Mouse (Mus musculus): Measurements from ENCODE around the gene Dnmbp. TPM values are rescaled to one million over a fixed set of nuclear protein-coding genes. Genes with fewer than 3 reads are reported as not detected.

The Dnmbp gene
- polyA plus RNA-seq, 1 experiment from 2014 or later = 28.0 TPM

GRCm38 (mm10) chr19:43972129-43972528 is 32.1 kb upstream of the Dnmbp start:
- Histone ChIP-seq H3K27me3 (ENCODE audit: control insufficient read depth, insufficient read depth, low read length) (no peaks in the 10 kb centered on the region), H3K9ac (replicated peaks; ENCODE audit: low read depth, low read length) (no peak overlapping the region), H3K4me2 (replicated peaks; ENCODE audit: low read depth, low read length) (no peak overlapping the region), H3K9me3 (ENCODE audit: control insufficient read depth, low read depth, low read length) (no peaks in the 10 kb centered on the region), H3K36me3 (ENCODE audit: control insufficient read depth, insufficient read depth, low read length) (no peaks in the 10 kb centered on the region), H3K27ac (ENCODE audit: low read length) (no peak overlapping the region), H3K4me3 (ENCODE audit: low read depth, low read length) (no peak overlapping the region), H3K4me1 (ENCODE audit: control insufficient read depth, insufficient read depth, low read length) (0 out of 2 replicates have a peak, but pooled peaks cover 2% of the 10 kb centered on the region)
- ATAC-seq (ENCODE audit: insufficient number of reproducible peaks, insufficient read depth, low FRiP score, low read depth) = no peak
- WGBS = 94% methylated on average over 8 of the region's 8 CpGs

- H3K4me2 ChIP-seq (replicated peaks; ENCODE audit: low read depth, low read length) = no peak overlapping the region
- H3K9ac ChIP-seq (replicated peaks; ENCODE audit: low read depth, low read length) = no peak overlapping the region
- H3K9me3 ChIP-seq (ENCODE audit: control insufficient read depth, low read depth, low read length) = no peaks in the 10 kb centered on the region
- no peaks in the 10 kb centered on the region for H3K4me1 ChIP-seq (ENCODE audit: control insufficient read depth, insufficient read depth, low read length)
- H3K4me3 ChIP-seq (ENCODE audit: low read depth, low read length) = no peak overlapping the region
- no peak for ATAC-seq (ENCODE audit: insufficient number of reproducible peaks, insufficient read depth, low FRiP score, low read depth)
- WGBS = 56% methylated on average over 8 of the region's 11 CpGs
- H3K36me3 ChIP-seq (ENCODE audit: control insufficient read depth, insufficient read depth, low read length) = no peaks in the 10 kb centered on the region
- no peaks in the 10 kb centered on the region for H3K27me3 ChIP-seq (ENCODE audit: control insufficient read depth, insufficient read depth, low read length)
- no peak overlapping the region for H3K27ac ChIP-seq (ENCODE audit: low read length)
Measured at GRCm38 (mm10) chr19:43968436-43969026, 28.5 kb upstream of the Dnmbp start.

GRCm38 (mm10) chr19:43966481-43966880 is 26.5 kb upstream of the Dnmbp start:
- Histone ChIP-seq H3K27me3 (ENCODE audit: control insufficient read depth, insufficient read depth, low read length) (no peaks in the 10 kb centered on the region), H3K36me3 (ENCODE audit: control insufficient read depth, insufficient read depth, low read length) (no peaks in the 10 kb centered on the region), H3K4me3 (ENCODE audit: low read depth, low read length) (no peak overlapping the region), H3K4me1 (ENCODE audit: control insufficient read depth, insufficient read depth, low read length) (no peaks in the 10 kb centered on the region), H3K4me2 (replicated peaks; ENCODE audit: low read depth, low read length) (no peak overlapping the region), H3K9ac (replicated peaks; ENCODE audit: low read depth, low read length) (no peak overlapping the region), H3K27ac (ENCODE audit: low read length) (no peak overlapping the region), H3K9me3 (ENCODE audit: control insufficient read depth, low read depth, low read length) (no peaks in the 10 kb centered on the region)
- 75% methylated on average over 2 of the region's 2 CpGs for WGBS
- ATAC-seq (ENCODE audit: insufficient number of reproducible peaks, insufficient read depth, low FRiP score, low read depth) = no peak

GRCm38 (mm10) chr19:43965496-43966085 is 25.6 kb upstream of the Dnmbp start:
- no peak overlapping the region for H3K9ac ChIP-seq (replicated peaks; ENCODE audit: low read depth, low read length)
- no peaks in the 10 kb centered on the region for H3K36me3 ChIP-seq (ENCODE audit: control insufficient read depth, insufficient read depth, low read length)
- H3K27ac ChIP-seq (ENCODE audit: low read length) = no peak overlapping the region
- no peaks in the 10 kb centered on the region; the same call in 1 of the 2 replicates for H3K9me3 ChIP-seq (ENCODE audit: control insufficient read depth, low read depth, low read length)
- ATAC-seq (ENCODE audit: insufficient number of reproducible peaks, insufficient read depth, low FRiP score, low read depth) = no peak
- H3K4me2 ChIP-seq (replicated peaks; ENCODE audit: low read depth, low read length) = no peak overlapping the region
- WGBS = 77% methylated on average over 11 of the region's 11 CpGs
- H3K4me3 ChIP-seq (ENCODE audit: low read depth, low read length) = no peak overlapping the region
- H3K4me1 ChIP-seq (ENCODE audit: control insufficient read depth, insufficient read depth, low read length) = no peaks in the 10 kb centered on the region
- no peaks in the 10 kb centered on the region for H3K27me3 ChIP-seq (ENCODE audit: control insufficient read depth, insufficient read depth, low read length)

- ATAC-seq (ENCODE audit: insufficient number of reproducible peaks, insufficient read depth, low FRiP score, low read depth) = no peak
- Histone ChIP-seq H3K9me3 (ENCODE audit: control insufficient read depth, low read depth, low read length) (no peaks in the 10 kb centered on the region; the same call in 1 of the 2 replicates), H3K4me1 (ENCODE audit: control insufficient read depth, insufficient read depth, low read length) (no peaks in the 10 kb centered on the region), H3K27ac (ENCODE audit: low read length) (no peak overlapping the region), H3K4me2 (replicated peaks; ENCODE audit: low read depth, low read length) (no peak overlapping the region), H3K27me3 (ENCODE audit: control insufficient read depth, insufficient read depth, low read length) (no peaks in the 10 kb centered on the region), H3K9ac (replicated peaks; ENCODE audit: low read depth, low read length) (no peak overlapping the region), H3K36me3 (ENCODE audit: control insufficient read depth, insufficient read depth, low read length) (no peaks in the 10 kb centered on the region), H3K4me3 (ENCODE audit: low read depth, low read length) (no peak overlapping the region)
- WGBS = 69% methylated on average over 9 of the region's 9 CpGs
Measured at GRCm38 (mm10) chr19:43962795-43963194, 22.8 kb upstream of the Dnmbp start.

GRCm38 (mm10) chr19:43961185-43961584 is 21.2 kb upstream of the Dnmbp start:
- Histone ChIP-seq H3K4me2 (replicated peaks; ENCODE audit: low read depth, low read length) (no peak overlapping the region), H3K4me1 (ENCODE audit: control insufficient read depth, insufficient read depth, low read length) (no peaks in the 10 kb centered on the region), H3K4me3 (ENCODE audit: low read depth, low read length) (no peak overlapping the region), H3K27me3 (ENCODE audit: control insufficient read depth, insufficient read depth, low read length) (no peaks in the 10 kb centered on the region), H3K9ac (replicated peaks; ENCODE audit: low read depth, low read length) (no peak overlapping the region), H3K27ac (ENCODE audit: low read length) (no peak overlapping the region), H3K36me3 (ENCODE audit: control insufficient read depth, insufficient read depth, low read length) (no peaks in the 10 kb centered on the region), H3K9me3 (ENCODE audit: control insufficient read depth, low read depth, low read length) (no peaks in the 10 kb centered on the region; the same call in 1 of the 2 replicates)
- no peak for ATAC-seq (ENCODE audit: insufficient number of reproducible peaks, insufficient read depth, low FRiP score, low read depth)
- WGBS = 89% methylated on average over 2 of the region's 2 CpGs

GRCm38 (mm10) chr19:43960014-43960413 is 20.0 kb upstream of the Dnmbp start:
- Histone ChIP-seq H3K9ac (replicated peaks; ENCODE audit: low read depth, low read length) (no peak overlapping the region), H3K9me3 (ENCODE audit: control insufficient read depth, low read depth, low read length) (no peaks in the 10 kb centered on the region; the same call in 1 of the 2 replicates), H3K4me3 (ENCODE audit: low read depth, low read length) (no peak overlapping the region), H3K4me2 (replicated peaks; ENCODE audit: low read depth, low read length) (no peak overlapping the region), H3K27ac (ENCODE audit: low read length) (no peak overlapping the region), H3K4me1 (ENCODE audit: control insufficient read depth, insufficient read depth, low read length) (no peaks in the 10 kb centered on the region), H3K36me3 (ENCODE audit: control insufficient read depth, insufficient read depth, low read length) (no peaks in the 10 kb centered on the region), H3K27me3 (ENCODE audit: control insufficient read depth, insufficient read depth, low read length) (no peaks in the 10 kb centered on the region)
- WGBS = 81% methylated on average over 11 of the region's 11 CpGs
- no peak for ATAC-seq (ENCODE audit: insufficient number of reproducible peaks, insufficient read depth, low FRiP score, low read depth)

- Histone ChIP-seq H3K9me3 (ENCODE audit: control insufficient read depth, low read depth, low read length) (no peaks in the 10 kb centered on the region; the same call in 1 of the 2 replicates), H3K27me3 (ENCODE audit: control insufficient read depth, insufficient read depth, low read length) (no peaks in the 10 kb centered on the region), H3K4me2 (replicated peaks; ENCODE audit: low read depth, low read length) (no peak overlapping the region), H3K9ac (replicated peaks; ENCODE audit: low read depth, low read length) (no peak overlapping the region), H3K27ac (ENCODE audit: low read length) (no peak overlapping the region), H3K36me3 (ENCODE audit: control insufficient read depth, insufficient read depth, low read length) (no peaks in the 10 kb centered on the region), H3K4me3 (ENCODE audit: low read depth, low read length) (no peak overlapping the region), H3K4me1 (ENCODE audit: control insufficient read depth, insufficient read depth, low read length) (no peaks in the 10 kb centered on the region)
- 34% methylated on average over 2 of the region's 2 CpGs for WGBS
- ATAC-seq (ENCODE audit: insufficient number of reproducible peaks, insufficient read depth, low FRiP score, low read depth) = peak; percentile 63; the same call in 1 of the 2 replicates
Measured at GRCm38 (mm10) chr19:43959162-43959561, 19.2 kb upstream of the Dnmbp start.

All from stomach, embryonic 14.5 days (tissue).